Mouse (Mus musculus) midbrain, embryonic 10.5 days (tissue): ENCODE measurements around the gene Fat1. TPM values are rescaled to one million over a fixed set of nuclear protein-coding genes. Genes with fewer than 3 reads are reported as not detected.

Experiments
- DNase-seq: peaks from one replicate; pipeline ENCODE4 v3.0.0-alpha.2; 2017; ENCODE audit warnings: low spot score
- H3K27ac ChIP-seq: fragments of 300-500 bp; sonication (generic); replicated peaks from 2 replicates; pipeline ENCODE4 v1.5.1; 2016; ENCODE audit warnings: mild to moderate bottlenecking
- H3K27me3 ChIP-seq: fragments of 300-500 bp; sonication (generic); 2 replicates; pipeline ENCODE4 v1.6.1; 2016; ENCODE audit warnings: low read depth, mild to moderate bottlenecking; ENCODE audit not compliant: poor library complexity, severe bottlenecking
- H3K36me3 ChIP-seq: fragments of 300-500 bp; sonication (generic); 2 replicates; pipeline ENCODE4 v1.6.1; 2016; ENCODE audit warnings: mild to moderate bottlenecking, moderate library complexity
- H3K4me1 ChIP-seq: fragments of 300-500 bp; sonication (generic); 2 replicates; pipeline ENCODE4 v1.6.1; 2016
- H3K4me3 ChIP-seq: fragments of 300-500 bp; sonication (generic); 2 replicates; pipeline ENCODE4 v1.5.1; 2016; ENCODE audit warnings: mild to moderate bottlenecking, moderate library complexity
- H3K9me3 ChIP-seq: fragments of 300-500 bp; sonication (generic); replicated peaks from 2 replicates; pipeline ENCODE4 v1.6.1; 2016; ENCODE audit warnings: mild to moderate bottlenecking
- WGBS: fragments of 180-500 bp; shearing (Covaris S2); methylation state at CpG from one replicate; pipeline ENCODE4 v1.1.7; 2016; 5-methylcytosine and 5-hydroxymethylcytosine counted together
- polyA plus RNA-seq: library from polyadenylated mRNA; unstranded; fragments of >200 nt; fragmentation: Nextera tagmentation; extraction: Ambion mirVana; gene quantifications from 2 replicates; pipeline ENCODE4 v1.2.1, GENCODE M21; 2016

Fat1 gene
- polyA plus RNA-seq, 1 experiment from 2014 or later = 13.2 TPM

GRCm38 (mm10) chr8:44935741-44936140 is 494 bp downstream of the Fat1 start:
- WGBS = under 1% methylated on average over 24 of the region's 24 CpGs
- H3K4me3 ChIP-seq = peak overlapping the region; percentile 82
- peak; percentile 90 for DNase-seq
- H3K27ac ChIP-seq = peak overlapping the region; percentile 97
- no peaks in the 10 kb centered on the region for H3K9me3 ChIP-seq
- H3K36me3 ChIP-seq = peaks cover under 1% of the 10 kb centered on the region; the same call in 1 of the 2 replicates
- no peaks in the 10 kb centered on the region for H3K27me3 ChIP-seq
- peaks cover 23% of the 10 kb centered on the region for H3K4me1 ChIP-seq

GRCm38 (mm10) chr8:44936481-44936961 is 1.3 kb downstream of the Fat1 start:
- under 1% methylated on average over 16 of the region's 16 CpGs for WGBS

GRCm38 (mm10) chr8:44937141-44937825 is 2.0 kb downstream of the Fat1 start:
- WGBS = under 1% methylated on average over 34 of the region's 34 CpGs
- Histone ChIP-seq H3K9me3 (no peaks in the 10 kb centered on the region), H3K4me3 (peak overlapping the region; percentile 82), H3K27ac (peak overlapping the region; percentile 97), H3K27me3 (no peaks in the 10 kb centered on the region), H3K36me3 (peaks cover 16% of the 10 kb centered on the region), H3K4me1 (peaks cover 23% of the 10 kb centered on the region)
- DNase-seq = peak; percentile 77

More at GRCm38 (mm10) chr8:44936481-44936961, 1.3 kb downstream of the Fat1 start:
- Histone ChIP-seq H3K4me1 (peaks cover 23% of the 10 kb centered on the region), H3K27me3 (no peaks in the 10 kb centered on the region), H3K9me3 (no peaks in the 10 kb centered on the region), H3K4me3 (peak overlapping the region; percentile 82), H3K36me3 (peaks cover 9% of the 10 kb centered on the region), H3K27ac (peak overlapping the region; percentile 97)
- DNase-seq = peak; percentile 65

- WGBS = under 1% methylated on average over 87 of the region's 87 CpGs
- Histone ChIP-seq H3K36me3 (peaks cover 23% of the 10 kb centered on the region), H3K27me3 (no peaks in the 10 kb centered on the region)
Observed at GRCm38 (mm10) chr8:44937905-44938642, 2.8 kb downstream of the Fat1 start.

GRCm38 (mm10) chr8:44938643-44938979 is 3.4 kb downstream of the Fat1 start:
- no peaks in the 10 kb centered on the region for H3K9me3 ChIP-seq
- DNase-seq = no peak
- H3K4me1 ChIP-seq = peaks cover 22% of the 10 kb centered on the region
- 0% methylated on average over 12 of the region's 12 CpGs for WGBS
- H3K27ac ChIP-seq = peak overlapping the region; percentile 97
- H3K36me3 ChIP-seq = peaks cover 29% of the 10 kb centered on the region
- H3K27me3 ChIP-seq = no peaks in the 10 kb centered on the region
- peak overlapping the region; percentile 82 for H3K4me3 ChIP-seq

More at GRCm38 (mm10) chr8:44937905-44938642, 2.8 kb downstream of the Fat1 start:
- Histone ChIP-seq H3K4me1 (peaks cover 26% of the 10 kb centered on the region), H3K4me3 (peak overlapping the region; percentile 82), H3K9me3 (no peaks in the 10 kb centered on the region), H3K27ac (peak overlapping the region; percentile 97)
- peak; percentile 94 for DNase-seq

- no peak for DNase-seq
- Histone ChIP-seq H3K27ac (no peak overlapping the region), H3K27me3 (no peaks in the 10 kb centered on the region), H3K36me3 (peaks cover 92% of the 10 kb centered on the region), H3K4me1 (peaks cover 7% of the 10 kb centered on the region), H3K9me3 (peaks cover 2% of the 10 kb centered on the region; the same call in 1 of the 2 replicates), H3K4me3 (no peak overlapping the region)
- WGBS = over 99% methylated on average over 4 of the region's 4 CpGs
Observed at GRCm38 (mm10) chr8:44945577-44945976, 10.3 kb downstream of the Fat1 start.

GRCm38 (mm10) chr8:44948597-44948996 is 13.3 kb downstream of the Fat1 start:
- Histone ChIP-seq H3K27ac (no peak overlapping the region), H3K27me3 (no peaks in the 10 kb centered on the region), H3K4me1 (peaks cover 4% of the 10 kb centered on the region; the same call in 1 of the 2 replicates), H3K4me3 (no peak overlapping the region), H3K36me3 (peaks cover 93% of the 10 kb centered on the region), H3K9me3 (peaks cover 29% of the 10 kb centered on the region; the same call in 1 of the 2 replicates)
- WGBS = 89% methylated on average over 9 of the region's 9 CpGs
- DNase-seq = no peak

- 24% methylated on average over 10 of the region's 10 CpGs for WGBS
- peak; percentile 46 for DNase-seq
- peaks cover 49% of the 10 kb centered on the region for H3K36me3 ChIP-seq
- H3K9me3 ChIP-seq = no peaks in the 10 kb centered on the region
- no peak overlapping the region for H3K4me3 ChIP-seq
- H3K27me3 ChIP-seq = peaks cover 11% of the 10 kb centered on the region; the same call in 1 of the 2 replicates
- H3K4me1 ChIP-seq = peaks cover 67% of the 10 kb centered on the region
- peak overlapping the region; percentile 79 for H3K27ac ChIP-seq
Observed at GRCm38 (mm10) chr8:44960455-44960854, 25.2 kb downstream of the Fat1 start.

GRCm38 (mm10) chr8:44960906-44961305 is 25.7 kb downstream of the Fat1 start:
- H3K36me3 ChIP-seq = peaks cover 48% of the 10 kb centered on the region

GRCm38 (mm10) chr8:44961492-44961891 is 26.2 kb downstream of the Fat1 start:
- Histone ChIP-seq H3K27me3 (peaks cover 11% of the 10 kb centered on the region; the same call in 1 of the 2 replicates), H3K4me3 (no peak overlapping the region), H3K9me3 (no peaks in the 10 kb centered on the region), H3K36me3 (peaks cover 47% of the 10 kb centered on the region), H3K4me1 (peaks cover 67% of the 10 kb centered on the region), H3K27ac (no peak overlapping the region)
- no peak for DNase-seq
- WGBS = 89% methylated on average over 6 of the region's 6 CpGs

More at GRCm38 (mm10) chr8:44960906-44961305, 25.7 kb downstream of the Fat1 start:
- 0 out of 2 replicates have a peak overlapping the region, but pooled peaks have one; percentile 79 for H3K27ac ChIP-seq
- WGBS = 34% methylated on average over 5 of the region's 5 CpGs
- H3K9me3 ChIP-seq = no peaks in the 10 kb centered on the region
- no peak overlapping the region for H3K4me3 ChIP-seq
- H3K4me1 ChIP-seq = peaks cover 67% of the 10 kb centered on the region
- H3K27me3 ChIP-seq = peaks cover 11% of the 10 kb centered on the region; the same call in 1 of the 2 replicates
- peak; percentile 32 for DNase-seq

GRCm38 (mm10) chr8:44962572-44963231 is 27.5 kb downstream of the Fat1 start:
- DNase-seq = no peak
- Histone ChIP-seq H3K27me3 (peaks cover 11% of the 10 kb centered on the region; the same call in 1 of the 2 replicates), H3K4me3 (no peak overlapping the region), H3K36me3 (peaks cover 44% of the 10 kb centered on the region), H3K4me1 (peaks cover 65% of the 10 kb centered on the region), H3K9me3 (no peaks in the 10 kb centered on the region), H3K27ac (peak overlapping the region; percentile 52; the same call in 1 of the 2 replicates)
- WGBS = 57% methylated on average over 12 of the region's 12 CpGs

GRCm38 (mm10) chr8:44967521-44968039 is 32.3 kb downstream of the Fat1 start:
- no peak for DNase-seq
- no peak overlapping the region for H3K4me3 ChIP-seq
- no peak overlapping the region for H3K27ac ChIP-seq
- peaks cover 52% of the 10 kb centered on the region for H3K4me1 ChIP-seq
- H3K36me3 ChIP-seq = peaks cover 33% of the 10 kb centered on the region
- 95% methylated on average over 8 of the region's 8 CpGs for WGBS
- H3K27me3 ChIP-seq = peaks cover 11% of the 10 kb centered on the region; the same call in 1 of the 2 replicates
- no peaks in the 10 kb centered on the region for H3K9me3 ChIP-seq
